Mouse (Mus musculus) neural tube, embryonic 15.5 days (tissue): ENCODE results near the gene Foxk2. TPM values are rescaled to one million over a fixed set of nuclear protein-coding genes. Genes with fewer than 3 reads are reported as not detected.

Experiments used
- ATAC-seq: fragments of 200-750 bp; cut with Nextera tagmentation; 2 replicates; pipeline ENCODE4 v1.8.0; 2017; ENCODE audit warnings: mild to moderate bottlenecking, moderate TSS enrichment, moderate library complexity; ENCODE audit not compliant: low FRiP score
- H3K27ac ChIP-seq: fragments of 300-500 bp; sonication (generic); replicated peaks from 2 replicates; pipeline ENCODE4 v1.5.1; 2015; ENCODE audit warnings: mild to moderate bottlenecking, inconsistent platforms
- H3K27me3 ChIP-seq: fragments of 300-500 bp; sonication (generic); replicated peaks from 2 replicates; pipeline ENCODE4 v1.6.1; 2015; ENCODE audit warnings: inconsistent platforms
- H3K36me3 ChIP-seq: fragments of 300-500 bp; sonication (generic); 2 replicates; pipeline ENCODE4 v1.6.1; 2015; ENCODE audit warnings: inconsistent platforms
- H3K4me1 ChIP-seq: fragments of 300-500 bp; sonication (generic); 2 replicates; pipeline ENCODE4 v1.6.1; 2015; ENCODE audit warnings: inconsistent platforms
- H3K4me2 ChIP-seq: fragments of 300-500 bp; sonication (generic); 2 replicates; pipeline ENCODE4 v1.6.1; 2015; ENCODE audit warnings: inconsistent platforms, mild to moderate bottlenecking, moderate library complexity
- H3K4me3 ChIP-seq: fragments of 300-500 bp; sonication (generic); replicated peaks from 2 replicates; pipeline ENCODE4 v1.5.1; 2015; ENCODE audit warnings: mild to moderate bottlenecking, inconsistent platforms
- H3K9ac ChIP-seq: fragments of 300-500 bp; sonication (generic); replicated peaks from 2 replicates; pipeline ENCODE4 v1.6.1; 2015; ENCODE audit warnings: mild to moderate bottlenecking, inconsistent platforms
- H3K9me3 ChIP-seq: fragments of 300-500 bp; sonication (generic); replicated peaks from 2 replicates; pipeline ENCODE4 v1.6.1; 2016; ENCODE audit warnings: inconsistent platforms
- WGBS: fragments of 180-500 bp; shearing (Covaris S2); methylation state at CpG from one replicate; pipeline ENCODE4 v1.1.7; 2015; ENCODE audit warnings: mixed read lengths; 5-methylcytosine and 5-hydroxymethylcytosine counted together
- polyA plus RNA-seq: library from polyadenylated mRNA; unstranded; fragments of >200 nt; fragmentation: Nextera tagmentation; extraction: Ambion mirVana; gene quantifications from 2 replicates; pipeline ENCODE4 v1.2.1, GENCODE M21; 2015

Gene Foxk2
- 11.4 and 12.8 TPM in 2 replicates for polyA plus RNA-seq

DNA sequence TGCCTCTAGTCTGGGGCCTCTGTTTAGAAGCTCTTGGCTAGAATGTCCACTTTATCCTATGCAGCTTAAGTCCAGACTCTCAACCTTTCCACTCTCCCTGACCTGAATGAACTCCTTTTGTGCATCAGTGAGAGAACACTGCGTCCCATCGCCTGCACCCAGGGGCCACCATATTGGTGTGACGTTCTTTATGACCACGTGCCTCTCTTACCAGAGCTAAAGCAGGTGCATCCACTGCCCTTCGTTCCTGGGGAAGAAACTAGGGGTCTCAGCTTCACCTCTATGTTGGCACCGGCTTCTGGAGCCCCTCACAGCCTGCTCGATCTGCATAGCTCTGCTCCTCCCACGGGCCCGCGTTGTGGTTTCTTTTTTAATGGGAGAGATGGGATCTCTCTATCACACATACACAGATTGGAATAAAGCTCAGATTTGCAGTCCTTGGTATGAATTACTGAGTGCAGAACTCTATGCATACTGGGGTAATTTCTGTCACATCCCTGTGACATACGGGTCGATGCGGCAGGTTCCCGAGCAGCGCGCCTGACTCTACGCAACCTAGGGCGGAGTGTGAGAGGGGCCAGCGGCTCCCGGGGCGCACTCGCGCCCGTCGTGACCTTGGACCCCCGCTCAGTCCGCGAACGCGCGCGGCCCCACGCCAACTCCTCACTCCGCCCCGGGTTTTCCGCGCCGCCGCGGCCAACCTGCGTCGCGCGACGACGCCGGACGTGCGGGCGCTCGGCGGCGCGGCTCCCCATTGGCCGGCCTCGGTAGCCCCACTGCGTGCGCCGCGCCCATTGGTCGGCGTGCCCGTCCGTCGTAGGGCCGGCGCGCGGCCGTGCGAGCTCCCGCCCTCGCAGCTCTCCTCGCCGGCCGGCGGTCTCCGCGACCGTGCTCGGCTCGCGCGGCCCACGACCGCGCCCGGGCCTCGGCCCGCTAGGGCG, at the start of gene Foxk2:
Gene Foxk2 (plus strand): TSS at position 831 of the 941 bp plus-strand sequence.
- WGBS: under 1% methylated on average over 88 of the region's 91 CpGs
- Histone ChIP-seq H3K4me3 (peak within 1 kb of the TSS; percentile 98), H3K36me3 (peaks cover 35% of the 10 kb centered on the region), H3K4me2 (peak within 1 kb of the TSS; percentile 80), H3K27ac (peak within 1 kb of the TSS; percentile 96), H3K9me3 (no peaks in the 10 kb centered on the region), H3K9ac (peak within 1 kb of the TSS; percentile 97), H3K4me1 (peaks cover 43% of the 10 kb centered on the region), H3K27me3 (no peaks in the 10 kb centered on the region)
- peak; percentile 98 for ATAC-seq

DNA sequence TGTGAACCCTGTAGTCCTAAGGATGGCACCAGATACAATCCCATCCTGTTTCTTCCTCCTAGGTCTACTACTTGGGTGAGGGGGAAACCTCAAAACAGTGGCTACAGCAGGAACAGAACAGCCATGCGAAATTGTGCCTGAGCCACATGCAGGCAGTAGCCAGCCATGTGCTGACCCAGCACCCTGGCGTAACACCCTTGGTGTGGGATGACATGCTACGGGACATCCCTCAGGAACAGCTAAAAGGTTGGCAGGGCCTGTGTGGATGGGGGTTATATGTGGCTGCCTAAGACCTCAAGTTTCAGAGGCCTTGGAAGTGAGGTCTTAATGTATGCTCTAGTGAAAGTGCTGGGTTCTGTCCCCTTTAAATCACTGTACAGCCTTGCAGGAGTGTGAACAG, 43.0 kb upstream of the Foxk2 start:
- Histone ChIP-seq H3K9ac (no peak overlapping the region), H3K4me1 (no peaks in the 10 kb centered on the region), H3K9me3 (no peaks in the 10 kb centered on the region), H3K4me3 (no peak overlapping the region), H3K36me3 (peaks cover 68% of the 10 kb centered on the region), H3K4me2 (no peak overlapping the region), H3K27ac (no peak overlapping the region), H3K27me3 (no peaks in the 10 kb centered on the region)
- no peak for ATAC-seq
- WGBS: 96% methylated on average over 3 of the region's 3 CpGs

DNA sequence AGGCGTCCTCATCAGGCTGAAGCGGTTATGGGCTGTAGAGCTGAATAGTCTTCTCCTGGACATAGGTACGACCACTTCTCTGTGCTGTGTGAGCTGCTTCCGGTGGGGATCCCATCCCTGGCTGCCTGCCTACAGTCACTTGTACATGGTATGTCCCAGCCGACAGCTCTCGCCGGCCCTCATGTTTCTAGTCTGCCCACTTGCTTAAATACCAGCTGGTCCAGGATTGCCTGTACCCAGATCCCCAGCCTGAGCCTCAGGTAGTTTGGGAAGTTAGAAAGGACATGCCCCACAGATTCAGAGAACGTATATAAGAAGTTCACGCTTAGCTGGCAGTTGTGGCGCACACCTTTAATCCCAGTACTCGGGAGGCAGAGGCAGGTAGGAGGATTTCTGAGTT, 40.0 kb upstream of the Foxk2 start:
- no peak for ATAC-seq

DNA sequence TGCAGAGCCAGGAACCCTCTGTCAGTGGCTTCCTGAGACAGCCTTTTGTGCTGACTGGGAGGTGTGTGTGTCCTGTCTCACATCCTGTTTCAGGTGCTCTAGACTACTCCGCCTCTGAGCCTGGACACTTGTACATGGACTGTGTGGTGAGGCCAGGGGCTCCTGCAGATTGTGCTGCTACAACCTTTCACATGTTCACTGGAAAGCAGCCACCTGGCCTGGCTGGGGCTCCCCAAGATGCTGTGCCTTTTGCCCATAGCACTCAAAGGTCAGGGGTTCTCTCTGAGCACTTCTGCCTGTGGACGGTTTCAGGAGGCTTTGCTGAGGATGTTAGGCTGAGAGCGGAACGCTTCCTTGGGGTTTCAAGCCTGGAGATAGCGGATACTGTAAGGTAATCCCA, 39.0 kb upstream of the Foxk2 start:
- Histone ChIP-seq H3K27ac (no peak overlapping the region), H3K9ac (0 out of 2 replicates have a peak overlapping the region, but pooled peaks have one; percentile 2), H3K36me3 (peaks cover 88% of the 10 kb centered on the region), H3K4me1 (0 out of 2 replicates have a peak, but pooled peaks cover 4% of the 10 kb centered on the region), H3K4me3 (no peak overlapping the region), H3K27me3 (no peaks in the 10 kb centered on the region), H3K4me2 (no peak overlapping the region), H3K9me3 (no peaks in the 10 kb centered on the region)
- 92% methylated on average over 5 of the region's 5 CpGs for WGBS
- ATAC-seq: no peak

More for the DNA sequence above, 40.0 kb upstream of the Foxk2 start:
- Histone ChIP-seq H3K27me3 (no peaks in the 10 kb centered on the region), H3K27ac (no peak overlapping the region), H3K36me3 (peaks cover 84% of the 10 kb centered on the region), H3K9ac (no peak overlapping the region), H3K4me1 (no peaks in the 10 kb centered on the region), H3K9me3 (no peaks in the 10 kb centered on the region), H3K4me3 (no peak overlapping the region), H3K4me2 (no peak overlapping the region)
- 93% methylated on average over 11 of the region's 11 CpGs for WGBS

DNA sequence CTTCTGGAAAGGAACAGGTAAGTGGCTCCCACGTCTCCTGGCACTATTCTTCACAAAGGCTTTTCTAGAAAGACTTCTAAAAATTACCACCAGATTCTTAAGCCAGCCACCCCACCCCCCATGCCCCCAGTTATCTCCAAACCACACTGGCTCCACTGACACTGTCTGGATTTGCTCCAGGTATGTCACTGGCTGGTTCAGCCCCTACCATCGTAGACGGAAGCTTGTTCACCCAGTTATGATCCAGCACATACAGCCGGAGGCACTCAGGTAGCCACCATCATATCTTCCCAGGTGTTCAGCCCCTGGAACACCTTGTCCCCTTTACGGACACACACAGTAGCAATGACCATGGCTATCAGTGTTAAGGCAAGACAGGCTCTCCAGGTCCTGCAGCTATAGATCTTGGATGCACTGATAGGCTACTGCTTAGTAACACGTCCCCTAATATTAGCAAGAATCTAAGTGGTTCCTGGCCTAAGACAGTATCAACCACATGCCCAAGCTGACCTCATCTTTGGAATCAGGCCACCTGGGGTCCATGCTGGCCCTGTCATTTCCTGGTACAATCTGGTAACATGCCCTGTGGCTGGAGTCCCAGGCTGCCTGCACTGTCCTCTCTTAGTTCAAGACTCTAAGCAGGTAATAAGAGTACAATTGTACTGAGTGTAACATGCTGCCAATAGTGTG, 38.3 kb upstream of the Foxk2 start:
- Histone ChIP-seq H3K9ac (no peak overlapping the region), H3K9me3 (no peaks in the 10 kb centered on the region), H3K4me3 (no peak overlapping the region), H3K36me3 (peaks cover 87% of the 10 kb centered on the region), H3K27me3 (no peaks in the 10 kb centered on the region), H3K4me2 (no peak overlapping the region), H3K27ac (no peak overlapping the region), H3K4me1 (0 out of 2 replicates have a peak, but pooled peaks cover 4% of the 10 kb centered on the region)
- WGBS: 93% methylated on average over 6 of the region's 6 CpGs
- no peak for ATAC-seq

DNA sequence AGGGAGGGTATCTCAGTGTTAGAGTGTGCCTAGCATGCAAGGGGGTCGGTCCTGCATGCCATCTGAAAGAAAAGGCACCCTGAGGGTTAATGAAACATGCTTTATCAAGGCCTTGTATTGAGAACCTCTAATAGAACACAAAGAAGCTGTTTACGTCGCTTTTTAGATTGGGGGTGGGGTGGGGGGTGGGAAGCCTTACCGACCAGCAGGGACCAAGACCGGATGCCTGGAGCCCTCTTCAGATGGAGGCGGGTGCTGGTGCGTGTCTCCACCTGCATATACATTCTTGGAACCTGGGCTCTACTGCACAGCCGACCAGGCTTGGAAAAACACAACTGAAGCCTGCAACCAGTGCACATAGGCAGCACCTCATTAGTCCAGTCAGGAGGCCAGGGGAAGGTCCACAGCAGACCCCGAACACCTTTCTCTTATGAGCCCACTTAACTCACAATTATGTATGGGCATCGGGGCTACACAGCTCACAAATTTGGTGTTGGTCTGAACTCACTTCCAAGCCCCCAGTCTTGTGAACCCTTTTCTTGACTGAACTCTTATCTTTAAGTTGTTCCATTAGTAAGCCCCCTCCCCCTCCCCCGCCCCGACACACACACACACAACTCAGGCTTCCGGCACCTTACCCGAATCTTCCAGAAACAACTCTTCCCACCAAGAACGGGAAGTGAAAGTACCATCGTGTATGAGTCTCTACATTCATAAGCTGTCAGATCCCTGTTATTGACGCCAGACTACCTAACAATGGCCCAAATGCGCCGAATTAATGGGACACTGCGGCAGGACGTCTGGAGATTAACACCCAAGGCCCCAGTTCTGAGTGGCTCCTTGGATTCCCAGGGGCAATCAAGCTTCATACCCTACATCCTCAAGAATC, 31.4 kb upstream of the Foxk2 start:
- H3K9me3 ChIP-seq: no peaks in the 10 kb centered on the region
- H3K4me1 ChIP-seq: peaks cover 32% of the 10 kb centered on the region
- 25% methylated on average over 21 of the region's 21 CpGs for WGBS
- peaks cover 33% of the 10 kb centered on the region for H3K36me3 ChIP-seq
- H3K27me3 ChIP-seq: no peaks in the 10 kb centered on the region
- peak overlapping the region; percentile 65 for H3K9ac ChIP-seq
- H3K4me3 ChIP-seq: peak overlapping the region; percentile 79
- H3K4me2 ChIP-seq: peak overlapping the region; percentile 81
- H3K27ac ChIP-seq: peak overlapping the region; percentile 75
- peak; percentile 9; the same call in 1 of the 2 replicates for ATAC-seq

DNA sequence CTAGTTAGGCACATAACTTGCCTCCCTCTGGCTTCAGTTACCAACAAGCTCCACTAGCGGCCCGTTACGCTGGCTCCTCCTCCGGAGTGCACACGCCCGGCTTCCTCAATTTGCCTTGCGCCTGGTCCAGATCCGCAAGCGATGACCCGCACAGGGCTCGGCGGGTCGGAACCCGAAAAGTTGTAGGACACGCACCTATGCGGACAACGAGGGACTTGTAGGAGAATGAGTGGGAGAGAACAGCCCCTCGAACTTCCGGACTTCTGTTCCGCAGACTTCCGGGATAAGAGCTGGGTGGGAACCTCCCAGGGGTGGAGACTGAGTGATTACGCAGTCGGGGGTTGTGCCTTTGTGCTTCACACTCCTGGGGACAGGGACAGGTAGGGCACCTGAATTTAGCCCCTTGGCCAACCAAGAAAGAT, 30.8 kb upstream of the Foxk2 start, which contains the start of gene Cybc1:
Gene Cybc1 (minus strand): TSS at position 305 of the 422 bp plus-strand sequence.
- Histone ChIP-seq H3K9ac (peak within 1 kb of the TSS; percentile 65), H3K27me3 (no peaks in the 10 kb centered on the region), H3K4me3 (peak within 1 kb of the TSS; percentile 79), H3K4me2 (peak within 1 kb of the TSS; percentile 81), H3K36me3 (peaks cover 27% of the 10 kb centered on the region), H3K4me1 (peaks cover 32% of the 10 kb centered on the region), H3K9me3 (no peaks in the 10 kb centered on the region), H3K27ac (peak within 1 kb of the TSS; percentile 75)
- peak; percentile 86 for ATAC-seq
- WGBS: under 1% methylated on average over 23 of the region's 23 CpGs

DNA sequence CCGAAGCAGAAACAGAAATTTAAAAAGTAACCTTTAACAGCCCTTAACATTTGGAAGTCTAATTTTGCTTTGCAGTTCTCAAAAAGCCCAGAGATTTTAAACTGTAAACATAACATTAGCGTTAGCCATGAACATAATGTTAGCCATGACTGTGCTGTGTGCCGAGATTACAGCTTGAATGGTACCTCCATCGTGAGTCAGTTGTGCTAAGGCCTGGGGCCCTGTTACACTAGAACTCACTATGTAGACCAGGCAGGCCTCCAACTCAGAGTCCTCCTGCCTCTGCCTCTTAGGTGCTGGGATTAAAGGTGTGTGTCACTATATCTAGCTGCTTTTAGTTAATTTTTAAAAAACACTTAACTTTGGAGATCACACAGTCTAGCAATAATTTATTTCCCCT, 28.6 kb upstream of the Foxk2 start:
- WGBS: 80% methylated on average over 4 of the region's 4 CpGs
- peaks cover 7% of the 10 kb centered on the region for H3K36me3 ChIP-seq
- H3K9me3 ChIP-seq: no peaks in the 10 kb centered on the region
- H3K4me1 ChIP-seq: peaks cover 36% of the 10 kb centered on the region
- H3K9ac ChIP-seq: no peak overlapping the region
- H3K4me3 ChIP-seq: no peak overlapping the region
- ATAC-seq: no peak
- H3K27me3 ChIP-seq: no peaks in the 10 kb centered on the region
- H3K27ac ChIP-seq: no peak overlapping the region
- no peak overlapping the region for H3K4me2 ChIP-seq

DNA sequence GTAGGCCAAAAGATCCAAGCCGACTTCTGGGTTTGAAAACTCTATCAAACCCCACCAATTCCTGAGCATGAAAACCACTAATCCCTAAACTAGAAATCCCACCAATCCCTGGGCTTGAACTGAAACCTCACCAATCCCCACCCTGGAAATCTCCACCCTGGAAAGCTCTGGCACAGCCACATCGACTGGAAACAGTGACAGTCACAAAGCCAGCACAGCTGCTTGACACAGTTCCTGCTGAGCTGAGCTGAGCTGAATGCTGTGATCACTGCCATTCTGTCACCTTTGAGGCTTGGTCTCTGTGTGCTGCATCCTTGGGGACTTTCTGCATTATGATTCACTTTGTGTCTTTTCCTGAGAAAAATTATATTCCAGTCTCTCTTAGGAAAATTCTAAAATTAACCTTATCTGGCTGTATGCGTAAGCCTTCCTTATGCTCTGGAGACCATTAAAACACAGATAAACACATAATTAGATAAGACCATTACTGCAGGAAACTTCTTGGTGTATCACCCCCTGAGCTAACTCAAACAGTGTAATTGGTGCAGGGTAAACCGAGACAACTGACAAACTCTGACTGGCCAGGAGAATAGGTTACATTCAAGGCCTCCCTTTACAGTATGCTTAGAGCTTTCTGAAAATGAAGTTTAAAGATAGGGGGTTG, 28.0 kb upstream of the Foxk2 start:
- no peak overlapping the region for H3K27ac ChIP-seq
- H3K27me3 ChIP-seq: no peaks in the 10 kb centered on the region
- 46% methylated on average over 4 of the region's 4 CpGs for WGBS
- no peak overlapping the region for H3K4me3 ChIP-seq
- peaks cover 39% of the 10 kb centered on the region for H3K4me1 ChIP-seq
- no peak for ATAC-seq
- H3K4me2 ChIP-seq: no peak overlapping the region
- H3K36me3 ChIP-seq: peaks cover 5% of the 10 kb centered on the region; the same call in 1 of the 2 replicates
- no peak overlapping the region for H3K9ac ChIP-seq
- H3K9me3 ChIP-seq: no peaks in the 10 kb centered on the region

DNA sequence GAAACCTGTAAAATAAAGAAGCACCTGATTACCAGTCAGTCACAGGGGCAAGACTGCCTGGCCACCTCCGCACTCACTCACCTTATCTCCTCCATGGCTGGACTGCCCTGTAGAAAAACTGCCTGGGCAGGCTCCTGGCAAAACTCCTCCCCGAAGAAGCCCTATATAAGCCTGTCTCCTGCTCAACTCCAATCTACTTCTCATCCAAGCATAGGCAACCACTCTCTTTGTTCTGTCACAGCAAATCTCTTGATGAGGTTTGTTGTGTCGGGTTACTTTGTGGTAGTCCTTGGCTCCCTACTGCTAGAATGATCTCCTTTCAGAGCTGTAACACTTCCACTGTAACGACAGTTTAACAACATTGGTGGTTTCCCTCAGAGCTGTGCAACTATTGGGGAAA, 27.1 kb upstream of the Foxk2 start:
- H3K4me3 ChIP-seq: no peak overlapping the region
- H3K27ac ChIP-seq: no peak overlapping the region
- ATAC-seq: no peak
- no peak overlapping the region for H3K9ac ChIP-seq
- no peak overlapping the region for H3K4me2 ChIP-seq
- no peaks in the 10 kb centered on the region for H3K9me3 ChIP-seq
- WGBS: 32% methylated on average over 4 of the region's 4 CpGs
- peaks cover 30% of the 10 kb centered on the region for H3K4me1 ChIP-seq
- no peaks in the 10 kb centered on the region for H3K27me3 ChIP-seq
- no peaks in the 10 kb centered on the region for H3K36me3 ChIP-seq
